Mouse (Mus musculus): ENCODE results near the gene Tmem108.

DNA sequence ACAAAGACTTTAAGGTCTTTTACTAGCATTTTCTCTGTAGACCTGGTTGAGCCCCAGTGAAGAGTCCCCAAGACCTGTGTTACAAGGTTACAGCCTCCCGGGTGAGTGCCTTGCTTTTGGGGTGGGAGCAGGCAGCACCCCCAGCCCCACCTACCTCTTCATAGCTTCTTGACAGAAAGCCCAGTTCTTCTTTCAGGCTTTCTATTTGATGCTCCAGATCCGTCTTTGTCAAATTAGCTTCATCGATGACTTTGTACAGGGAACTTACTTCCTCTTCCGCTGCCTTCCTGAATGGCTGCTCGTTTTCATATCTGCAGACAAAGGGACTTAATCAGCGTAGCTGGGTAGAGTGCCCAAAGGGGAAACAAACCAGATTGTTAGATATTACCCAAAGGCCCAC, 312.0 kb downstream of the Tmem108 start:
- TF ChIP-seq CTCF (IDR thresholded peaks at IDR 0.05), result no peak
- no peak for TF ChIP-seq POLR2A (IDR thresholded peaks at IDR 0.05; ENCODE audit: insufficient read depth, low read depth, low read length)
